Mouse (Mus musculus) yolk sac, embryonic 10.5 days (tissue): ENCODE results near the gene Top3b.
"Not testable (repeated sequence)": the region's sequence is repeated elsewhere in the genome, so short reads cannot be mapped to it uniquely, and the experiment has no call there.

Experiments
- DNase-seq: peaks from one replicate; pipeline ENCODE4 v3.0.0-alpha.2; 2017; ENCODE audit warnings: low spot score

Gene Top3b

DNA sequence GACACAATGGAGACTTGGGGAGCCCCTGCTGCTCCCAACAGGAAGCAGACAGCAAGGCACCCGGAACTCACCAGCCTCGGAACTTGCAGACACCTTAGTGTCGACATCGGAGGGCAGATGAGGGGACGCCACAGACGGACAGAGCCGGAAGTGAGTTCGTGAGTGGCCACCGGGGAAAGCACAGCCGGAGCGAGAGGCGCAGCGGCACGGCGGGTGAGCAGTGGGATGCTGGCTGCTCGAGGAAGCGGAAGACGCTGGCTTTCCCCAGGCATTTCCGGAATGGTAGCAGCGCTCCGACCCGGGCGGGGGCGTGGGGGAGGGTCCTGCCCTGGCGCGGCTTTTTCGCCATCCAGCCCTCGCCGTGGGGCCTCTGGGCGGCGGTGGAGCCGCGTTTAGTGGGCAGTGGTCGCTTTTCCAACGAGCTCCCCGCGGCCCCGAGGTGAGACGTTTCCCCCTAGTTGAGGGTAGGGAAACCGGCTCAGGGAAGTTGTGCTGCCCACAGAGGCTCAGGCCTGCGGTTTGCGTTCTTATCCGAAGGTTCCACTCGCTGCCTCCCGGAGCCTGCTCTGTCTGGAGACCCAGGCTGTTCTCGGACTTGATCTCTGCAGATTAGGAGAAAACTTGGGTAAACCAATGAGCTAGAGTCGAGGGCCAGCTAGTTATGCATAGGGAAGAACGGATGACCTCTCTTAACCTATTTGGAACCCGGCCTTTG, at the start of gene Top3b, which contains the start of gene Vpreb1:
Gene Top3b, plus strand, starts transcription at position 120 of the 715 bp plus-strand sequence.
Gene Vpreb1, minus strand, starts transcription at position 227 of the 715 bp plus-strand sequence.
- DNase-seq = peak; percentile 95

DNA sequence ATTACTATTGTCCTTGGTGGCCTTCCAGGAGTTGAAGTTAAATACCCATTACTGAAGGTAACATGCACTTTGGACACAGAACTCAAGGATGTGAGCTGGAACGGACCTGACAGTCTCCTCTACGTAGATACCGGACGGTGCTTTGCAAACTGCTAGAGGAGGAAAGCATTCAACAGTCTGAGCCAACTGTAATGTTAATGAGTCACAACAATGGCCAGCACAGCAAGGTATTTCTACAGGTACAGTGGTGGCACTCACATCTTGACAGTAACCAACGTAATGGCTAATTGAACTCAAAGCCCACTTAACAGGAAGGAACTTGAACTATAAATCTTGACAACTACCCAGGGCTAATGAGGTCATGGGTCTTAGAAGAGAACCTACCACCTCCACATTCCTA, 45.1 kb upstream of the Top3b start:
- no peak for DNase-seq

DNA sequence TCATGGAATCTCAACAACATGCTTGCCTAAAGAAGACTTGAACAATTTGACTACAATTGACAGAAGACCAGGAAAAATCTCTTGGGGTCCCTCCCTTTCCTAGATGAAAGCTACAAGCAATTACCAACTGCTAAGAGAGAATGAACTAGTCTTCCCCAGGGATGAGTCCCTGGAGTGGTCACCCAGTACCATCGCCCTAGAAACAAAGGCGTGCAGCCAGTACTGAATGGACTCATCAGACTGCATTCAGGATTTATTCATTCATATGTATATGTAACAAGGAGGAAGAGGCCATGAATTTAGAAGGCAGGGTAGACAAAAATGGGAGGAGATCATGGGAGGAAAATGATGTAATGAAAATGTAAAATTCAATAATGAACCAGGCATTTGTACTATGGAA, 44.3 kb upstream of the Top3b start:
- DNase-seq = no peak

DNA sequence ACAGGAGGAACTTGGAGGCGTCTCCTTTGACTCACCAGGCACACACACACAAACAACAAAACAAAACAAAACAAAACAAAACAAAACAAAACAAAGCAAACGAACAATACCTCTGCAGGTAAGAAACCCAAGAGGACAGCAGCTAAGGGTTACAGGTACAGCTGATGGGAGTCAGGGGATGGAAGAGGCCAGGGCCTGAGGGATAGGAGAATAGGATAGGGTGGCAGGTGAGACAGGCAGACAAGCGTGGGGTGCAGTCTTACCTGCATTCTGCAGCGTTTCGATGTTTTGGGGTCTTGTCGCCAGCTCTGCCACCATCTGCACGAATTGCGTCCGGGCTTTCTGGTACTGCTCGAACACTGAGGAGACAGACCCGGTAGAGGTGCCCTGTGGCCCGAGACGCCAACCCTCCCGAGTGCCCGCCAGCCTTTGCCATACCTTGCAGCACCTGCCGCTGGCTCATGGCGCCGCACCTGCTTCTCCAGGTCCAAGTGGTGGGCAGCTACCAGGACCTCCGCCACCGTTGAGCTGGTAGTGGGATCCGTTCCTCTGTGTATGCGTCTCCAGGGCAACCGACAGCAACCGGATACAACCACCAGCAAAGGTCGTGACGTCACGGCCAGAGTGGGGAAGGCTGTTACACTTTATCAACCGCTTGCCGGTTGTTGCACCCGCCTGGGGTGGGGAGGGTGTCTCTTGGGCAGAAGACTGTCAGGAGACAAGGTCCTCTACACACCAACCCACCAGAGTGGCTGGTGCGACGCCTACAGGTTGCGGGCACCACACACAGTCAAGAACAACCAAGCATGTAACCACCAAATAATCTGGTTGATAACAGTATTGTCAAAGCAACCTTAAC, 41.5 kb upstream of the Top3b start, which contains the start of gene Spag6l:
Gene Spag6l, minus strand, starts transcription at position 700 of the 859 bp plus-strand sequence.
- peak; percentile 39 for DNase-seq

DNA sequence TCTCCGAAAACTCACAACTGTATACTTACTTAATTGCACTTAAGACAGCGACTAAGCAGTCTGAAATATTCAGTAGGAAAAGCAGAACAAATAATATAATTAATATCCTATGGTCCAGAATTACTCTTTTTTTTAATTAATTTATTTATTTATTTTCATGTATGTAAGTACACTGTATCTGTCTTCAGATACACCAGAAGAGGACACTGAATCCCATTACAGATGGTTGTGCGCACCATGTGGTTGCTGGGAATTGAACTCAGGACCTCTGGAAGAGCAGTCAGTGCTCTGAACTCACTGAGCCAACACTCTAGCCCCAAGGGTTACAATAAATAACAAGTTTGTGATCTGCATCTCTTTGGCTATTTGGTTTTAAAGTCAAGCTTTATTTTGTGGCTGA, 40.9 kb upstream of the Top3b start:
- no peak for DNase-seq

DNA sequence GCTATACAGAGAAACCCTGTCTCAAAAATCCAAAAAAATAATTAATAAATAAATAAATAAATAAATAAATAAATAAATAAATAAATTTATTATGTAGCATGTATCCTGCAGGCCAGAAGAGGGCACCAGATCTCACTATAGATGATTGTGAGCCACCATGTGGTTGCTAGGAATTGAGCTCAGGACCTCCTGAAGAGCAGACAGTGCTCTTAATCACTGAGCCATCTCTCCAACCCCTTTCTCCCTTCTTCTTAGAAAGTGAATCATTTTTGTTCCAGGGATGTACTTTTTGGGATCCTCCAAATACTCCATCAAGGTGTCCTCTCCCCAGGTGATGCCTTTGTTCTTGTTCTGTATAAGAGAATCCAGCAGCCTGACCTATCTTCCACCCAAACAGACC, 21.3 kb upstream of the Top3b start:
- no peak for DNase-seq

DNA sequence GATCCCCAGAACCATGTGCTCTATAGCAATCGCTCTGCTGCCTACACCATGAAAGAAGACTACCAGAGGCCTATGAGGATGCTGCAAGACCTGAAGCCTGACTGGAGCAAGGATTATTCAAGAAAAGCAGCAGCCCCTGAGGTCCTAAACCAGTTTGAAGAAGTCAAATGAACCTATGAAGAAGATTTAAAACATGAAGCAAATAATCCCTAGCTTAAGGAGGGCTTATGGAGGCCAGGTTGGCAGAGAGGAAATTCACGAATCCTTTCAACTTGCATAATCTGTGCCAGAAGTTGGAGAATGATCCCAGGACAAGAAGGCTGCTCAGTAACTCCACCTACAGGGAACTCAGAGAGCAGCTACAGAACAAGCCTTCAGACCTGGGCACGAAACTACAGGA, 18.1 kb upstream of the Top3b start:
- DNase-seq = no peak

DNA sequence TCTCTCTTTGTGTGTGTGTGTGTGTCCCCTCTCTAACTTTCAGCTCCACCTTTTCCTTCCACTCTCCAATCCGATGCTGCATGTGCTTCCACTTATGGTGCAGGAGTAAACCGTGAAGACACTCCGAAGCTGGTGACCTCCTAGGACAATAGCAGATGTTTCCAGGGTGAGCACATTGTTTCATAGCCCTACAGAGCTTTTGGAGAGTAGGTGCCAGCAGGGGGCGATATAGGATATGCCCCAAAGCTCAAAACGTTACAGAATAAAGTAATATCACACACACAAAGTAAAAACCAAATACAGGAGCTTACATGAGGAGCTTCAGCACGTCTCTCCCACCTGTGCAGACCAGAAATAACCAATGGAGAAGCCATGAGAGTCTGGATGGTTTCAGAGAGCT, 15.7 kb upstream of the Top3b start:
- no peak for DNase-seq

DNA sequence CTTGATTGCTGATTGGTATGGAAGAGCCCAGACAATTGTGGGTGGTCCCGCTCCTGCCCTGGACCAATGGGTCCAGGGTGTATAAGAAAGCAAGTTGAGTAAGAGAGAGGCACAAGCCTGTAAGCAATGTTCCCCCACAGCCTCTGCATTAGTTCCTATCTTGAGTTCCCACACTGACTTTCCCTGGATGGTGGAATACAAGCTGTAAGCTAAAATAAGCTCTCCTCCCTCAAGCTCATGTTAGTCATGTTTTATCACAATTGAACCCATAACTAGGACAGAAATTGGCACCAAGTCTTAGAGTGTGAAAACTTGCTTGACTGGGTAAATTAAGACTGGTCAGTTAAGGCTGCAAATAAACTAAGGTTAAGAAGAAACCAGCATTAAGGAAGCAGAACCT, 15.0 kb upstream of the Top3b start:
- DNase-seq = no peak

DNA sequence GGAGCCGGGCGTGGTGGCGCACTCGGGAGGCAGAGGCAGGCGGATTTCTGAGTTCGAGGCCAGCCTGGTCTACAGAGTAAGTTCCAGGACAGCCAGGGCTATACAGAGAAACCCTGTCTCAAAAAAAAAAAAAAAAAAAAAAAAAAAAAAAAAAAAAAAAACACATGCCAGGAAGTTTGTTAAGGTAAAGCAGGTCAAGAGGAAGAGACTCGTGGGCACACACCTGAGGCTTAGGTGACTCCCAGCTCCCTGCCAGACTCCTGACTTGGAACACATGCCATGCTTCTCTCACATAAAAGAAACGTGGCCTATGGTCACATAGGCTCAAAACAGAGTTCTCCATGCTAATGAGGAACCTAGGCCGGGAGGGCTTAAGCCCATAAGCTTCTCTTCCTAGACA, 14.5 kb upstream of the Top3b start:
- not testable (repeated sequence) for DNase-seq

DNA sequence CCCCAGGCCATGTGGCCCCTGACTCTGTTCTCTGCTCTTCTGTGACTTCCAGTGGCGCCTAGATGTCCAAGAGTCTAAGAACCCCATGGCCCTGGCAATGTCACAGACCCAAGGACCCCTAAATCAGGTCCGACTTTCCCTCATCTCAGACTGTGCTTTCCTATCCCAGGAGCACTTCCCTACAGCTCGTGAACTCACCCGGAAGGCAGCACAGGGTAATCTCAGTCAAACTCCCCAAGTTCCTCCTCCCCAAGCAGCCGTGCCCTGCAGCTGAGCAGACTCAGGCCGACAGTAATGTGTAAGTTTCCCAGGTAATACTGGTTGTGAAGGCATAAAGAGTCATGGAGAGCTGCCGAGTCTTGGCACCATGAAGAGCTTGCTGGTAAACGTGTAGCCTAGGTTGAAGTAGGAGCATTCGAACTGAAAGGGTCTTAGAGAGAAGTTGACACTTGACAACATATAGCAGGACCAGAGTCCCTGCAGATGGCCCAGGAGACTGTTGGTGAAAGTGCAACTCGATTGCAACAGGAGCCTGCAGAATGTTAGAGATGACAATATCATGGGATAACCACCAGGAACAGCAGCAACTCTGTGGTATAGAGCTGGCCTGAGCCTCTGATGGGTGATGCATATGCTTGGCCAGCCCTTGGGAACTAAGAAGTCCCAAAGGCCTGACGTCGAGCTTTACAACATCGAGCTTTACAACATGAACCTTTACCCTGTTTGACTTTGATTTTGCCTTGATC, 13.6 kb upstream of the Top3b start:
- no peak for DNase-seq

DNA sequence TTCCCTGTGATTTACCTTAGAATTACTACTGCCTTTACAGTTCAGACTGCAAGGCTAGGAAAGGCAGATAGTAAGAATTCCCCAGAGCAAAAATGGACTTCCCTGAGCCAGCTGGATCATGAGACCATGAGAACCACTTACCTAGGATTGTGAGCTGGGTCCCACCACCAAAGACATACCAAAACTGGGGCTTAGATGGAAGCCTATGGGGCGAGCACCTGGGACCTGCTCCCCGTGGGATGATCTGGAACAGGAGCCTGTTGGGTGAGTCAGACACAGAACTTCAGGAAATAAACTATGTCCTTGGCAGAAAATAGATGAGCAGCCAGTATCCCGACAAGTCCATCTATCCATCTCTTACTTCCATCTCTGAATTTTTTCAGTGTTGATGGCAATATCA, 8.2 kb upstream of the Top3b start:
- no peak for DNase-seq

DNA sequence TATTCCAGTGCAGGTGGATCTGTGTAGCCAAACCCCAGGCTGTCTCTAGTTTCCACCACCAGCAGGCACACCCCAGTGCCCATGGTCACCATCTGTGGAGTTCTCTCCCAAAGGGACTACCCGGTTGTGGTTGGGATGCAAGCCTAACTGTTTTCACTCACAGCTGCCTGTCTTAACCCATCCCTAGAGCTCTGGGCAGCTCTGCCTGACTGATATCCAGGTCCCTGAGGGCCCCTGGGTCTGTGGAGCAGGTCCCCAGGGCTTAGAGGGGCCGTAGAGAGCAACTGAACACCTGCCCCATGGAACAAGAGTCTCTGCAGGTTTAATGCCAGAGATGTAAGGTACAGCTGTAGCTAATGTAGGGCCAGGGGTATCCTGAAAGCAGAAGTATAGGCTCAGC, 6.6 kb upstream of the Top3b start, which contains the start of gene Igll1:
Gene Igll1, minus strand, starts transcription at position 8 of the 400 bp plus-strand sequence.
- DNase-seq = no peak

DNA sequence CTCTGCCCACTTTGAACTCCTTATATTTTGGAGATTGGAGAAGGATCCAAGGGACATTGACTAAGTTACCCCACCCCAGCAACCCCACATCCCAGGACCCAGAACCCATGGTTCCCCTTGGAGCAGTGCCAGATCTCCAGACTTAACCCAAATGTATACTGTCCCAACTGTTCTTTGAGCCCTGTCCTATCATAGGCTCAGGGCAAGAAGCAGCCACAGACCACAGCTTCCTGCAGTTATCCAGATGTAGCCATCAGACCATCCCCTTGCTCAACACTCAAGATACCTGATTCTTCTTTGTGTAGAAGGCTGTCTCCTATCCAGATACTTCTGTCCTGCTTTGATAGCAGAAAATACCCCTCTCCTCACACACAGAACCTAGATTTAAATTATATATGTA, 5.3 kb upstream of the Top3b start:
- no peak for DNase-seq

DNA sequence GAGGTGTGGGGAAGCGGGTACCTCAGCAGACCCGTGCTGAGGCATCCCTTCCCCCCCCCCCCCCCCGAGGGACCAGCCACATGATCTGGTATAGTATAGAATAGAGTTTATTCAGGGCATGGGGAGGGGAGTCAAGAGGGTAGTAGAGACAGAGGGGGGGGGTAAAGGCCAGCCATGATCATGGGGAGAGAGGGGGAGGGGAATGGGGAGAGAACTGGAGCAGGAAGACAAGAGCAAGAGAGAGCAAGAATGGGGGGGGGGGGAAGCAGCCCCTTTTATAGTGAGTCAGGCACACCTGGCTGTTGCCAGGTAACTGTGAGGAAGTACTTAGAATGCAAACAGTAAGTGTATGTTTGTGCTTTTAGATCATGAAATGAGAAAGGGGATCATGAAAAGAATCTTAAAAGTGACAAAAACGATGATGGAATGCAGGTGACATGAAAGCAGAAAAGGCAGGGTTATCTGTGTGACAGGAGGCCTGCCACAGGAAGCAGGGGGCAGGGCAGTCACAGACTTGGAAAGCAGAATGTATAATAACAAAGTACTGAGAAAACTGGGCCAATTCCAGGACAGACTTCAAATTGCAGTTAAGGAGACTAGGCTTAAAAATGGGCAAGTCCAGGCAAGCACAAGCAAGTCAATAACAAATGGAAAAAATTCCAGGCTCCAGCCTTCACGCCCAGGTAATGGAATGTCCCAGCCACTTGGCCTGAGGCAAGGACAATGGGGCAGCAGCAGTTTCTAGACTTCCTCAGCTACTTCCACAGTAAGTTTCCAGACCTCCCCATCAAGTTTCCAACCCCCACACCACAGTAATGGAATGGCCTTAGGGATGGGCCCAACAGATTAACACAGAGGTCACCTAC, 4.6 kb upstream of the Top3b start:
- DNase-seq = no peak

DNA sequence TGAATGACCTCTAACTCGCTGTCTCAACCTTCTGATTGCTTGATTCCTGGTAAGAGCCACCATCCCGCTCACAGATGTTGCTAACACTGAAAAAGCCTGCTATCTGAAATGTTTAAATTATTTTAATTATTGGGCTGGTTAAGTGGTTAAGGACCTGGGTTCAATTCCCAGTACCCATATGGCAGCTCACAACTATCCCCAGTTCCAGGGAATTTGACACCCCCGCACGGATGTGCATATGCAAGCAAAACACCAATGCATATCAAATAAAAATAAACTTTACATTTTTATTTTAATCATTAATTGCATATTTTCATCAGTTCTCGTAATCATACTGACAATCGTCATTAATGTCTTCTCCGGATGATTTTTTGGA, 307 bp upstream of the Top3b start:
- no peak for DNase-seq

DNA sequence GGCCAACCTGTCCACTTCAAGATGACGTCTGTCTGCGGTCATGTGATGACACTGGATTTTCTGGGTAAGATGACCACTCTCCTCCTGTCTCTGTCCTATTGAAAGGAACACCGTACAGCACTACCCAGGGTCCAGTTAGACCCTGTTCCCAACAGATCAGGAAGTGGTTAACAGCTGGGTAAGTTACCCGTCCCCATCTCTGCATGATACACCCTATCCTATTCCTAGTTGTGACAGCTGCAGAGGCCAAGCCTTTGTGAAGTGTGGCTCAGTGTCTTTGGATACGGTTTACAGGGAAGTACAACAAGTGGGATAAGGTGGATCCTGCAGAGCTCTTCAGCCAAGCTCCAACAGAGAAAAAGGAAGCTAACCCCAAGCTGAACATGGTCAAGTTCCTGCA, 8.5 kb downstream of the Top3b start:
- DNase-seq = no peak

DNA sequence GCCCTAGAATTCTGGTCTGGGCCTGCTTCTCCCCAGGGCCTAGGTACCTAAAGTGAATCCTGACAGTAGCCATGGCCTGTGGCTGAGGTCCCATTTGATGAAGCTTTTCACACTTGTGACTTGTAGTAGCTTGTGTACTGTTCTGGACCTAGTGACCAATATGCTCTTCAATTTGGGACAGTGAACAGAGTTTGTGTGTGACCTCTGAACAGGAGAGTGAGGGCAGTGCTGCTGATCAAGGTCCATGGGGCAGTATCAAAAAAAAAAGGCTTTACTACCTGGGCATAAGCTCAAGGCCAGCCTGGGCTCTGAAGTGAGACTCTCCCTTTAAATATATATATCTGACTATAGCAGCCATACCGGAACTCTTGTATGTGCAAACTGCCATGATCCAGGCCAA, 17.8 kb downstream of the Top3b start:
- DNase-seq = no peak

DNA sequence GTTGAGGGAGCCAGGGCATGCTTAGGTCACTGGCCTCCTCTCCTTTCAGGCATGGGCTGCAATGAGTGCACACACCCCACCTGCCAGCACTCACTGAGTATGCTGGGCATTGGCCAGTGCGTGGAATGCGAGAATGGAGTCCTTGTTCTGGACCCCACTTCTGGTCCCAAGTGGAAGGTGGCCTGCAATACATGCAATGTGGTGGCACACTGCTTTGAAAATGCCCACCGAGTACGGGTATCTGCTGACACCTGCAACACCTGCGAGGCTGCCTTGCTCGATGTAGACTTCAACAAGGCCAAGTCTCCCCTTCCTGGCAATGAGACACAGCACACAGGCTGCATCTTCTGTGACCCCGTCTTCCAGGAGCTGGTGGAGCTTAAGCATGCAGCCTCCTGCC, 21.8 kb downstream of the Top3b start:
- no peak for DNase-seq

DNA sequence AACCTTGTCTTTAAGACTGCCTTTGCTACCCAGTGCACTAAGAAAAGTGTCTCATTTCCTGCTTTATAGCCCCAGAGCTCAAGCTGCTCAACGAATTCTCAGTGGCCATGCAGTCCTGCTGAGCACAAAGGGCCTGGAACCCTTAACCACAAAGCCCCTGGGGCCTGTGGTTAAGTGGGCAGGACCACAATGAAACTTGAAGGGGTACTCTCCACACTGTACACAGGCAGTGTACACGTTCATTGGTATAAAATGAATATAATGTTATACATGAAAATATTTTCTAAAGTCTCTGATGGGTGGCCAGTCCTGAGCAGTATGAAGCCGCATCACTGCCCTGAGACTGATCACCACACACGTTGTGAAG, 25.5 kb downstream of the Top3b start:
- DNase-seq = no peak

DNA sequence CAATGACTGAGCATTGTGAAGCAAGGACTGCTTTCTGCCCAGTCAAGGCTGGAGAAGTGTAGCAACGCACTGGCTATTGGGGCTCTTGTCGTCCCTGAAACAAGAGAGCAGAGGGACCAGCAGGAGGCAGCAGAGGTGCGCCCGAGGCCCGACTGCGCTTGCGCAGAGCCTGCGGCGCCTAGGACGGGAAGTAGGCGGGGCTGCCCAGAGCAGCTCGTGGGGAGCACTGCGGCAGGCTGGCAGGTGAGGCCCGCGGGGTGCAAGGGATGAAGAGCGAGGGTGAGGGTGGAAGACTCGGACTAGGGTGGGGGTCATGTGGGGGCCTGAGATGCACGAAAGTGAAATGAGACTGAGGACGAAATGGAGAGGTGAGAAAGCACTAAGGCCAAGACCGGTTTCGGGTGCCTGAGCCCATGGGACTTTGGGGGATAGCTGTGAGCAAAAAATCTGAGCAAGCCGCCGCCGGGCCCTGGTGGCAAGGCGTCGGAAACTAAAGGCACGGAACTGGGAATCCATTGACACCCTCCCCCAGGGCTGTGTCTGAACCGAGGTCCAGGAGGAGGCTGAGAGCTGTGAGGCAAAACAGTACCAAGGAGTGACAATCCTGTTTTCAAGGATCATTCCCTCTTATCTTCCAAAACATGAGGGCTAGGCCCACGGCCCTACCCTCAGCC, 26.0 kb downstream of the Top3b start, which contains the start of gene Ppm1f:
Gene Ppm1f, plus strand, starts transcription at position 88 of the 674 bp plus-strand sequence.
- peak; percentile 91 for DNase-seq
